Mouse (Mus musculus): ENCODE results near the gene Crip1.

Crip1 gene

DNA sequence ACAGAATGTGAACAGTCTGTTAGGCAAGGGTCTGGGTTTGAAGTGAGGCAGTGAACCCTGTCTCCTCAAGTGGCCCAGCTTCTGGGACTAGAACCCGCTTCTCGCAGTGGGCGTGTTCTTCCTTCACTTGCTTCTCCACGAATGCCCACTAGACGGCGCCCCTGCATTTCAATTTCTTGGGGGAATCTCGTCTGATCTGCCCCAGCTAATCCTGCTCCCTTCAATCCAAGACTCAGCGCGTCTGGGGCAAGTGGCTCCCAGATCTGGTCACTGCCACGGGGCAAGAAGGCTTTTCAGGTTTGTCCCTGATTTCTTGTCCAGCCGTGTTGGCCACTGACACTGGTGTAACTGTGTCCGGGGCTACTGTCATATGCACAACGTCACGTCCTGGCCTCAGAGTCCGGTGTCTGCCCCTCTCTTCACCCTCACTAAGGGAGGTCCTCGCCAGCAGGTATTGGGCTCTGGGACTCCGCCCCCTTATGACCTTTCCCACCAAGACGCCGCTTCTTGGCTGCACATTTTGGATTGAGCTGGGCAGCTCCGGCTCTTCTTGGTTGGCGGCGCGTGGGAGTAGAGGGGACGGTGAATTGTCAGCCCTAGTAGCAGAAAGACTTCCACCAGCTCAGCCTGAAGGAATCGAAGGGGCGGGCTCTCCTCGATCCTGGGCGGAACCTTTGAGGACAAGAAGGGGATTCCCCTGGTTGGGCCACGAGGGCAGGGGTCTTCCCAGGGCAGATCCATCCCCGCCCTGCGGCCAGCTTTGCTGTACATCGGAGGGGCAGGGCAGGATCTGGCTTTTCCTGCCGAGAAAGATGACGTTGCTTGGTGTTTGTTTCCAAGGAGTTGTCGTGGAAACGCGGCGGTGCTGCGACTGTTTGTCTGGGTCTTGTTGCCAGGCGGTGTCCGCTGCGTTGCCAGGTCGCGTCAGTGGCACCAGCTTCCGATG, at the start of gene Crip1:
TSS of gene Crip1 (plus strand) at position 205 of the 946 bp plus-strand sequence.
- DNase-seq (ENCODE audit: low spot score in 2 of 2) = peak; percentile 92 to 93

DNA sequence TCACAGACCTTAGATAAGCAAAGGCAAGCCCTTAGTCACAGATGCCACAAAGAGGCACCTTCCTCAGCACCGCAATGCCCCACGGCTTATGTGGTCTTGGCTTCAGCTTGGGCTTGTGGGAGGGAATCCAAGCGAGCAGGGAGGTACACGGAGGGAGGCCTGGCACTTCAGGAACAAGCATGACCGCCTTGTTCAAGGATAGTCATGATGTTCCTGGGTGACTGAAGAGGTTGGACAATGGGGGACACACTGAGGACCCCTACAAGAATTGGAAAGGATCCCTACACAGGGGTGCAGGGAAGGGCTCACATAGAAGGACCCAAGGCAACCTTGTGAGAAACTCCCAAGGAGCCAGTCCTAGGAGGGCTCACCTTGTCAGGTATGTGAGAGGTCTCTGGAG, 49.1 kb upstream of the Crip1 start:
- DNase-seq (ENCODE audit: low spot score in 2 of 2) = no peak

DNA sequence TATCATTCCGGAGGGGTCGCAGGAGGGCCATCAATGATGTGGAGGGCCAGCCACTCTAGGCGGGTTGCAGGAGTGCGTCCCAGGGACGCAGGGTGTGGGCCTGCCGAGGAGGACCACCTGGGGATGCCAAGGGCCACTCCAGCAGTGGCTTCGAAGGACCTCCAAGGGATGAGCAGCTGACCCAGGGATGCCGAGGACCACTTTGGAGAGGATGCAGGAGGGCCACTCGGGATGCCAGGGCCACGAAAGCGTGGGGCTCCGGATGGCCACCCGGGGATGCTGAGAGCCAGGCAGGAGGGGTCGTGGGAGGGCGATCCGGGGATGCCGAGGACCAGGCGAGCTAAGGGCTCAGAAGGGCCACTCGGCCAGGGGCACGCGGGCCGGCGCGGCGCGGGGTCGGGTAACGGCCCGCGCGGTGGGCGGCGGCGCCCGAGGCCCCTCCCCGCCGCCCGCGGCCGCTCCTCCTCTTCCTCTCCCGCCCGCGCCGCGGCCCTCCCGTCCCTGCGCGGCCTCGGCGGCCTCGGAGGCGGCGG, 48.3 kb upstream of the Crip1 start, which contains the start of gene Mta1:
TSS of gene Mta1 (plus strand) at position 530 of the 533 bp plus-strand sequence.
- peak in 1 of 2 experiments; percentile 18 for DNase-seq (ENCODE audit: low spot score in 2 of 2)

DNA sequence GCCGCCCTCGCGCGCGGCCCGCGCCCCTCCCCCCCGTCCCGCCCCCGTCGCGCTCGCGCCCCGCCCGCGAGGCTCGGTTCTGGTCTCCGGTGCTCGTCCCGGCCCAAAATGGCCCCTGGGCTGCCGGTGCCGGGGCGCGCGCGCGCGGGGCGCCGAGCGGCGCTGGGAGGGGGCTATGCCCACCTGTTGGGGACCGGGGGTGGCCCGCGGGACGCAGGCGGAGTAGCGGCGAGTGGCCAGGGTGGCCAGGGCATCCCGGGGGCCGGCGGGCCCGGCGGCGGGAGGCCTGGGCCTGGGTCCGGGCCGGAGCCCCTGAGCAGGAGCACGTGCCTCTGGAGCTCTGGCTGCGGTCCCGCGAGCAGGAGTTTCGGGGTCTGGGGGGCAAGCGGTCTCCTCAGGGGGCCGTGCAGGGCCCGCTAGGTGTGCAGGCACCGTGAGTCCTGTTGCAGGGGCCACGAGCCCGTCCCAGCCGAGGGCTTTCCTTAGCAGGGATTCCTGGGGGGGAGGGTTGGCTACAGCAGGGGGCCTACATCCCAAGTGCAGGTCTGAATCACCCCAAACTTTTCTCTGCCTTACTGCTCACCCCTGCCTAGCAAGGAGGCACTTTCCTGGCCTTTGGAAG, 47.5 kb upstream of the Crip1 start:
- no peak for DNase-seq (ENCODE audit: low spot score in 2 of 2)

DNA sequence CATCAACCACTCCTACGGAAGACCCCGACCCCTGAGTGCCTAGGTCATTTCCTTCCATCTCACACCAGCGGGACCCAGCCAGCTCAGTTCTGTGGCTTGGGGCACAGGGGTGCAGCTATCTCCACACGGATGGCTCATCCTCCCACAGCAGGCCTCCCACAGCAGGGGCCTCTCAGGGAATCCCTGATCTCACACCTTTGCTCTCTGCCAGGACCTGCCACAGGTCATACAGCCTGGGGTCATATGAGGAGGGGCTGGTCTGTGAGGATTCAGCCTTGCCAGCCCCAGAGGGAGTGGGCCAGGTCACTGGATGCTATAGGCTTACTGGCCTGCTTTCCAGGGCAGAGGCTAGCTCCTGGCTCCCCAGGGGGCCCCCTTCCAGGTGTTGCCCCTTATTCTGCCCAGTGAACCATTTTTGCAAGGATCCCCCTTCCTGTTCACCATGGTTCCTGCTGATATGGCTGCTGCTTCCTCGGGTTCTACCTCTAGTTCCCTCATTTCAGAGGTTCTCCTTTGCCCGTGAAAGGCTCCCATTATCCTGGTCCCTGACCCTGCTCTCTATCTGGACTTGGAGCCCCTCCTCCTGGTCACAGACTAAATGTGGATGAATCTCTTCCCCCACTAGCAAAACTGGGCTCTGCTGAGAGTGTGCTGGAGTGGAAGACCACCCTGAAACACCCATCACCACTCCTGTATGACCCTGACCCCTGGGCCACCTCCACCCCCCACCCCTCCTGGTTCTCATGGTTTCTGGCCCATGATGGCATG, 46.5 kb upstream of the Crip1 start:
- no peak for DNase-seq (ENCODE audit: low spot score in 2 of 2)

DNA sequence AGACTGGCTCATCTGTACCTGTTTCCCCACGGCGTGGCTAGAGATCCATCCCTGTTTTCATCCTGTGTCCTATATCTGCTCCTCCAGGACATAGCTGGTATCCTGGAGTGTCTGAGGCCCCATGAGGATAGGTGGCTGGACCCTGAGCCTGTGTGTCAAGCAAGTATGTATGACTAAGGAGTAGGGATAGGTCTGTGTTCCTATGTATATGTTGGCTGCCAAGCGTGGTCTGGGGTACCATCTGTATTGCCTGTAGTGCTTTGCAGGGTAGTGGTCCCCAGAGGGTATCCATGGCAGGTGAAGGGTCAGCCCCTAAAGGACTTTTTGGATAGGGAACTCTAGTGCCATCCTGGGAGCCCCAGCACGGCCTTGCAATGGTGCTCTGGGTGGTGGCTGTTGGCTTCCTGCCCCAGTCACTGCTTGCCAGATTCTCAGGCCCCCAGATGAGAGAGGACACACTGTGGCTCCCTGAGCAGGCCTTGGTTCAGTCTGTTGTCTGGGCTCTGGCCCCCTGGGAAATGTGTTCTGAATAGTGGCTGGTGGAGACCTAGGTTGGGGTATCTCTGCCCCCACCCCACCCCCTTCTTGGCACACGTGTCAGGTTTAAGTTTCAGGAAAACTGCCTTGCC, 45.6 kb upstream of the Crip1 start:
- DNase-seq (ENCODE audit: low spot score in 2 of 2) = no peak

DNA sequence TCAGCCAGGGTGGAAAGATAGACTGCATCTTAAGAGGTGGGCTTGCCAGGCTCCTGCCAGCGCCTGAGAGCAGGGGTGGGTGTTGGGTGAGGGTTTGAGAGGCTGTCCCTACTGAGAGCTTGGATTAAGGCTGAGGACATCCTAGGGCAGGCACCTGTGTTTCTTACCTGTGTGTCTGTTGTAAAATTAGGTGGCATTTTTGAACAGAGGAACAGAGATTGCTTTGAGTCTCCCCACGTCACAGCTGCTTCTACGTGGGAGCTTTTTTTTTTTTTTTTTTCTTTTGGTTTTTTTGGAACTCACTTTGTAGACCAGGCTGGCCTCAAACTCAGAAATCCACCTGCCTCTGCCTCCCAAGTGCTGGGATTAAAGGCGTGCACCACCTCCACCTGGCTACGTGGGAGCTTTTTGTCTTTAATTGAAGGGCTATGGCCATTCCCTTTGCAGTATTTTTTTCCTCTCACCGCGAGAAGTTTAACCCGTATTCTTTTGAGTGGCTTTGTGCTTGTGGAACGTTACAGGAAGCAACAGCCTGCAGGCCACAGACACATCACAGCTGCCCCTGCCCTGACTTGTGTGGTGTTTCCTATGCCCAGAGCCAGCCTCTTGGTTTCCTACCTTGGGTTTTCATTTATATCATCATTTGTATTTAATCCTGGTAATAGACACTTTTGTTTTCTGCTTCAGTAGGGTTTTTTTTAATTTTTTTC, 44.7 kb upstream of the Crip1 start:
- no peak for DNase-seq (ENCODE audit: low spot score in 2 of 2)

DNA sequence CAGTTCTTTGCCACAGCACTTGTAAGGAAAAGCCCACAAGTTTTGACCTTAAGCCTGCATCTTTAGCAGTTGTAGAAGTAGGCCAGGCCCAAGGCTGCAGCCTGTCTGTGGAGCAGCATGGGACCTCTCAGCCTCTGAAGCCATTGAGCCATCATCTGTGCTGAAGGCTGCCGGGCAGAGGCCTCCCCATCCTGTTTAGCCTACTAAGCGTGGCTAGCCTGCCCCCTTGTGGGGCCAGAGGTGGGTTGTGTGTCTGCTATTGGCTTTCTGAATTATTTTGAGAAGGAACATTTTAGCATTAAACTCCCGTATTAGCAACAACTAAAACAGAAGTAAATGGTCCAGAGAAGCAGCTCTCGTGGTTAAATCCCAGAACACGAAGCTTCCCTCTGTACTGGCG, 43.7 kb upstream of the Crip1 start:
- DNase-seq (ENCODE audit: low spot score in 2 of 2) = peak; percentile 58 to 72

DNA sequence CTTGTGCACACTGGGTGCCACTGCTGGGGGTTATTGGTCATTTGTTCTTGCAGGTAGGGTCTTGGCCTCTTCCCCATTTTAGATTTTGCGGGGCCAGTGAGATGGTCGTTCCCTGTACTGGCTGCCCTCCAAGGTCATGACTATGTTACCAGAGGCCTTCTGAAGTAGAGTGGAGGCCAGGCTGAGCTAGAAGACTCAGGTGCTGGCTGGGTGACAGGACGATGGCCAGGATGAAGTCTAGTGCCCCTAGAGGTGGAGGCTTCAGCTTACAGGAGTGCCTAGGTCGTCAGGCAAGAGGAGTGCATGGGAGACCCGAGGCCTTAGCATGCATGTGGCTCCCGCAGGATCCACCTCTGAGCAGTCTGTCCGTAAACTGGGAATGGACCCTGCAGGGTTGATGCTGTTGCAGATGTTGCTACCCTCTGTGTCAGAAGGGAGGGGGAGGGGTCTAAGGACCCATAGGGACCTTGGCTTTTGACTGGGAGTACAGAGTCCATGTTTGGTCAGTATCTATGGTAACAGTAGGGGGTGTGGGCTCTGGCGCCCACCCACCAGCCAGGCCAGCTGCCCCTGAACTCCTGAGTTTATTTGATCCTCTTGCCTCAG, 42.2 kb upstream of the Crip1 start:
- peak; percentile 16 to 25 for DNase-seq (ENCODE audit: low spot score in 2 of 2)

DNA sequence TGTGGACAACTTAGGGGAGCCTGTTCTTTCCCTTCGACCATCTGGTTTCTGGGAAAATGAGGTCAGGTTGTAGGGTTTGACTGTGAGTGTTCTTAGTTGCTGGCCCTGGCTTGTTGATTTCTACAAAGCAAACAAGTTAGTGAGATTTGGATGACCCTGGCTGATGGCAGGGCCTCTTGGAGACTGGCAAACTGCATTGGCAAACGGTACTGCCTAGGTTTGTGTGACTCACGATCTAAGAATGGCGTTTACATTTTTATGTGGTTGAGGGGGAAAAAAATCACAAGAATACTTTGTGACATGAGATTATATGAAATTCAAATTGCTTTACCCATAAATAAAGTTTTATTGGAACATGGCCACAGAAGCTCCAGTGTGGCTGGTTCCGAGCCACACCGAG, 39.7 kb upstream of the Crip1 start:
- DNase-seq (ENCODE audit: low spot score in 2 of 2) = no peak

DNA sequence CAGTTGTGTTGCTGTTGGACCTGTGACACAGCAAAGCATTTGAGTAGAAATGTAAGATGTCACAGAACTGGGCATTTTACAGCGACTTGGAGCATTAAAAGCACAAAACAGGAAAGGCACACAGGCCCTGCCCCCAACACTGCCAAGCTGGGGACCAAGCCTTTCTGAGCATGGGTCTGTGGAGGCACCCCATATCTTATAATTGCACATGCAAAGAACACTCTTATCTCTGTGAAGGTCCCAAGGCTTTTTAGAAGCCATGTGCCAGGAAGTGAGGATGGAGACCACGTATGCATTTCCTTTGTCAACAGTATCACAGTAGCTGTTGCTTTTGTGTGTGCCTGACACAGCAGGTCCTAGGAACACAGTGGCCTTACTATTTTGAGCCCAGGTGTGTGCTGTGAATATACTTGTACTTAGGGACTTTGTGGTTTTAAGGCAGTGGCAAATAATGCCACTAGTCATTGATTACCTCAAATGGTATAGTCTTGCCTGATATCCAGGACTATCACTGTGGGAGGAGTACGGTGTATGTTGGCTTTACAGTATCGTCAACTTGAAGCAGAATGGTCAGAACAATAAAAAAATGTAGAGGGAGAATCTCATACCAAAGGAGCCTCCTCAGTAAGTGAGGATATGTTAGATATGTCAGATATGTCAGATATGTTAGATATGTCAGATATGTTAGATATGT, 38.5 kb upstream of the Crip1 start:
- no peak for DNase-seq (ENCODE audit: low spot score in 2 of 2)

DNA sequence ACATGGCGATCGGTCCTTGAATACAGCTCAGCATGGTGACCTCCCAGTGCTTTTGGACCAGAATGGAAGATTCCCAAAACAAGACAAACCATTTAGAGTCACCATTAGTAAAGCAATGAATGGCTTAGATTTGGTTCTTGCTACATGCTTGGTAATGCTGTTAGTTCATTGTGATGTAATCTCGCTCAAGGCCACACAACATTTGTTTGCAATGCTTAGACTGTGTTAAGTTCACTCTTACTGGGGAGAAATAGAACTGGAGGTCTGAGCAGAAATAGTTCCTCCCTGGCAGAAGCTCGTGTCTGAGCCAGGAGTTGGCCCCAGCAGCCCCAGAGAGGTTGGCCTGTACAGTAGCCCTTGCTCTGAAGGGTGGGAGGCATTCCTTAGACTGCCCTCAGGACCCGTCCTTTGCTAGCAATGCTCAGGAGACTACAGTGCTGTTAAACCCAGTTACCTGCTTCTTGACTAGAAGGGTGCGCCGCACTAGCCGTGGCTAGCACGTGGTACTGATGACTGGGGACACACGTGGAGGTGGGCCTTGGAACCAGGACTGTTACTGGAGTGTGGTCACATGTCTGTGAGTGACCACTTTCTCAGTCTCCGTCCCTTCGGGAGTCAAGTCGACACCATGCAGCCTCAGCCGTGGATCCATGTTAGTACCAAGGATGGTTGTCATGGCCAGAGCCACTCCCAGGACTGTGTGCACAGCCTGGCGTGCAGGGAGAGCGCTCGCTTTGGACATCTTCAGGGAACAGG, 37.4 kb upstream of the Crip1 start:
- DNase-seq (ENCODE audit: low spot score in 2 of 2) = no peak

DNA sequence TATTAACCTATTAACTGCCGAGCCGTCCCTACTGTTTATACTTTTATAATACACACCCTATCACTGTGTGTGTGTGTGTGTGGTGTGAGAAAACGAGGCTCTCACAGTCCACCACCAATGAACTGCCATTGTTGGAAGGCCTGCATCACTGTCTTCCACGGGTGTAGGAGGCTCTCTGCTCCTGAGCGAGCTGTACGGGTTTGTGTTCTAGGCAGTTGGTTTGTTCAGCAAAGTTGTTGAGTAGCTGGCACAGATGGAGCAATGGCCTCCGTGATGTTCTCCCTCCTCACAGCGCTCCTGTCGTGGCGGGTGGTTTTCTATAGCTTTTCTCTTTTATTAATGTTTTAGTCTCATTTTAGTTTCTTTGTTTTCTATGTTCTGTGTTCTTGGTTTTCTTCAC, 36.3 kb upstream of the Crip1 start:
- DNase-seq (ENCODE audit: low spot score in 2 of 2) = no peak

DNA sequence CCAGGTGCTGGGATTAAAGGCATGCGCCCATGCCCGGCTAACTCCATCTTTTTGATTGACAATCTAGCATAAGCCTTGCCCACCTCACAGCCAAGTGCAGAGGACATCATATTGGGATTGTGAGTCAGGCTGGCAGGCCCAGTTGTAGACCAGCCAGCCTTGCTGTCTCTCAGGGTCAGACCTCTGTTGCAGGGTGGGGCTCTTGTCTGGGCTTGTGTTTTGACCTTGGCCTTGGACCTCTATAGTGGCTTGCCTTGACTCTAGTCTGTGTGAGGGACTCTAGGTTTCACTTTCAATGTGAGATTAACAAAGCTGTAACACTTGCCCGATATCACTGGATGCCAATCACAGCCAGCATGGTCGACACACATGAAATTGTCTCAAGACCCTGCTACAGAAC, 32.0 kb upstream of the Crip1 start:
- DNase-seq (ENCODE audit: low spot score in 2 of 2) = no peak

DNA sequence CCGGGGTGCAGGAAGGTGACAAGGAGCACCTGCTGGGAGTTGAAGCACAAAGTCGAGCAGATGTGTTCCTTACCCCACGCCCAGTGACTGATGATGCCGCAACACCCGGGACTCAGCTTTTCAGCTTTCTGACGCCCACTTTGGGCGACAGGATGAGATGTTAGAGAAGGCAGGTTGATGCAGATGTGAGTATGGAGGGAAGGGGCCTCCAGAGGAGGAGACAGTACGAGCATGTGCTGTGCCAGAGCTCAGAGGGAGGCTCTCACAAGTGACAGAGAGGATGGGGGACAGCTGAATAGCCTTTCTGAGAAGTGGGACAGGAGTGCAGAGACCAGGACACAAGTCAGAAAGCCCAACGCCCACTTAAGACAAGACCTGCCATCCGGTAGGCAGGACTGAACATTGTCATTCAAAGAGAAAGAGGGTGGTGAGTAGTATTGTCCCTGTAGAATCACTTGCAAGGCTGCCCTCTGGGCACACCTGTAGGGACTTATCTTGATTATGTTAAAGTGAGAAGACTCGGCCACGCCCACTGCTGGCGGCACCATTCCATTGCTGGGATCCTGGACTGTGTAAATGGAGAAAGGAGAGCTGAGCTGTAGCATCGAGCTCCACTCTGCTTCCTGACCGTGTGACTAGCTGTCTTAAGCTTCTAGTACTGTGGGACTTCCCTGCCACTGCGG, 31.1 kb upstream of the Crip1 start:
- DNase-seq (ENCODE audit: low spot score in 2 of 2) = no peak

DNA sequence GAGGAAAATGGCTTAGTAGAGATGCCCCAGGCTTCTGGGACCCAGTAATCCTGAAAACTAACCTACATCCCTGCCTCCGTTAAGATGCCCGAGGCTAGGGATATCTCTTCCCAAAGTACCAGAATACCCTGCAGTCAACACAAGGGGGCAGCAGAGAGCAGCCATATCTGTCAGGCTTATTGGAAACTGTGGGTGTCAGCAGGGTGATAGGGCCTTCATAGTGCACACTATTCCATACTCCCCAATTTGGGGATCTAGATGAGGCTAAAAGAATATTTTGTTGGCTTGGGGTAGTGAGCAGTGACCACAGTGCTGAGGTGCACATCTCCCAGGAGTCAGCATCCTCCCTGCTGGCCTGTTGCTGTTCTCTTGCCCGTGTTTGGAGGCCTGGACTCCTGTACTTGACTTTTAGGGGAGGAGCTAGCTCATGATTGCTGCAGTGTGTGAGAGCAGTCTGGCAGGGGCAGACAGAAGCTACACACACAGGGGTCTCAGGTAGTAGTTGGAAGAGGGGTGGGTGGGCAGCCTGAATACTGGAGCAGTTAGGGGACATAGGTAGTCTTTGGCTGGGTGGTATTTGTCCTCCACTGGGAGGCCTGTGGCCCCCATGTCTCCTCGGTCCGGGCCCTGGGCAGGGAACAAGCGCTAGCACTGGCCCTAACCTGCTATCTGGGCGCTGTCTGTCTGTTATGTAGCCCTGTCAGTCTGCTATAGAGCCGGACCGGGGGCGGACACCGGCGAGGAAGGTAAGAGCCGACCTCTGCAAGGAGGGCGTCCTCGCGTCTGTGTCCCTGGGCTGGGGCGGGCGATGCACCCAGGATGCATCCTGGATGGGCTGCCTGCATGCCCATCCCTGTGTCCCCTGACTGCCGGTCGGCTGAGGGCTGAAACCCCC, 26.4 kb upstream of the Crip1 start:
- DNase-seq (ENCODE audit: low spot score in 2 of 2) = peak; percentile 46 to 70

DNA sequence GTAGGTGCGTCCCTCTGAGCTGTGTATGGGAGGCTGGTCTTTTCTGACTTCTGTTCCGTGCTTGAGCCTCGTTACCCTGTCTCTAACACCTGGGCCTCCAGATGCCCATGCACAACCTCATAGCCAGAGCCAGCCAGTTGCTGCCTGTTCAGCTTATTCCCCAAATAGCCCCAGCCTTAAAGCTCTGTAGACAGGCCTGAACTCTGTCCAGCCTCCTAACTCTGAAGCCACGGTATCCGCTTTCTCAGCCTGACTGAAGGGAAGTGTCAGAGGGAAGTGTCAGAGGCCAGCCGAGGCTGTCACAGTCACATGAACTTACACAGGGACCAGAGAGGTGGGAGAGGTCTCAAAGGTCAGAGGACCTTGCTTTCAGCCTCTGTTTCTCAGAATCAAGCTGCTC, 21.4 kb upstream of the Crip1 start:
- DNase-seq (ENCODE audit: low spot score in 2 of 2) = no peak

DNA sequence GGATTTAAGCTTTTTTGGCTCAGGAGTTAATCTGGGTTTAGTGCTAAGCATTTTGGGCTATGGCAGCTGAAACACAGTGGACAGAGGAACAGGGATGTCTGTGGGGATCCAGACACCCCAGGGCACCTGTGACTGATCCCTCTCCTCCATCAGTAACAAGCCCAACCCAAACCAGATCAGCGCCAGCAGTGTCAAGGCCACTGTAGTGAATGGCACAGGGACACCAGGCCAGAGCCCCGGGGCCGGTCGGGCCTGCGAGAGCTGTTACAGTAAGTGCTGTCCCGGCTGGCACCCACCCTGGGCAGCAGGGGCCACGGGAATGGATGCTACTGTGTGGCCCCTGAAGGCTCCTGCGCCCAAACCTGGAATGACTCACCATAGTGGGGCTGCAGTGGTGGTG, 15.4 kb upstream of the Crip1 start:
- no peak for DNase-seq (ENCODE audit: low spot score in 2 of 2)
